ENCODE assay signal across 10 mouse cellular contexts in the genomic region with DNA sequence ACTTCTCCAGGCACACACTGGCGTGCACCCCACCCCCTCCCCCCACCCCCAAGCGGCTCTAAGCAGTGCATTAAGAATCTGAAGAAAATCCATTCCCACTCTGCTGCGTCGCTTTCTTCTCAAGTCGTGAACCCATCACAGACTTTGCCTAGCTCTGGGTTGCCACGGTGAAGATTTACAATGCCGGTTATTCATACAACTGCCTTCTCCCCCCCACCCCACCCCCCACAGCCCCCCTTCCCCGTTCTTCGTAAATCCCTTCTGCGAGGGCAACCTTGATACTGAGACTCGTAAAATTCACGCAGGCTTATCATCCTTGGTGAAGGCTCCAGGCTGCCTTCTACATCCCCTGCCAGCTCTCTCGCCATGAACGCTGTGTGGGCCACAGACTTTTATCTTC.
A peak's percentile ranks its signal among the peaks of the same experiment; 100 is the strongest.
DNase-seq lines count a peak whose midpoint lies in the region; ATAC-seq and TF ChIP-seq lines count a peak whose summit lies in the region.
"Had no signal": no experiment of that assay in that cellular context is flagged by ENCODE, and none has a peak within 500 bp of the region (broad histone marks: within the 10 kb centered on the region; RNA-seq: fewer than 3 reads in every experiment).

No protein-coding gene starts in this region.

- H3K27ac ChIP-seq in kidney, adult 2 months (ENCODE audit: insufficient read depth, low read depth, low read length), result no peak overlapping the region
- peak overlapping the region; percentile 79 for H3K27ac ChIP-seq in forebrain, embryonic 11.5 days (ENCODE audit: low read depth, low read length)
- peak overlapping the region; percentile 68; the same call in 1 of the 2 replicates for H3K27ac ChIP-seq in limb, embryonic 10.5 days
- no peak overlapping the region for H3K27ac ChIP-seq in neural tube, embryonic 15.5 days (replicated peaks)

- no peak for DNase-seq in kidney, adult 2 months
- no peak for DNase-seq in kidney, adult 8-10 months
- peak; percentile 81 for DNase-seq in forebrain, embryonic 11.5 days (ENCODE audit: low spot score)
- DNase-seq in limb, embryonic 10.5 days (ENCODE audit: low spot score), result peak; percentile 34
- DNase-seq in liver, result no peak
- DNase-seq in testis, postnatal 10 days (ENCODE audit: low spot score), result no peak
- DNase-seq in frontal cortex, postnatal 10 days (ENCODE audit: low spot score in 2 of 2), result no peak
- DNase-seq: kidney, adult 11 months; lung, adult 18-20 months had no signal

- 0 out of 2 replicates have a peak overlapping the region, but pooled peaks have one; percentile 14 for H3K4me3 ChIP-seq in kidney, adult 2 months (ENCODE audit: insufficient read depth, low read depth, low read length)
- peak overlapping the region; percentile 5; the same call in 1 of the 2 replicates for H3K4me3 ChIP-seq in forebrain, embryonic 11.5 days (ENCODE audit: low read depth, low read length)
- peak overlapping the region; percentile 38 for H3K4me3 ChIP-seq in limb, embryonic 10.5 days
- no peak overlapping the region for H3K4me3 ChIP-seq in neural tube, embryonic 15.5 days (replicated peaks)

- no peaks in the 10 kb centered on the region for H3K4me1 ChIP-seq in kidney, adult 2 months (ENCODE audit: control insufficient read depth, insufficient read depth, low read length)
- peaks cover 16% of the 10 kb centered on the region for H3K4me1 ChIP-seq in forebrain, embryonic 11.5 days (replicated peaks; ENCODE audit: control insufficient read depth, insufficient read depth, low read length)
- H3K4me1 ChIP-seq in limb, embryonic 10.5 days, result peaks cover 33% of the 10 kb centered on the region
- H3K4me1 ChIP-seq in neural tube, embryonic 15.5 days, result peaks cover 21% of the 10 kb centered on the region

- no peak for TF ChIP-seq POLR2A in kidney, adult 2 months (IDR thresholded peaks at IDR 0.05; ENCODE audit: low read depth, low read length)

- H3K9ac ChIP-seq in forebrain, embryonic 11.5 days (ENCODE audit: low read length), result peak overlapping the region; percentile 56; the same call in 1 of the 2 replicates
- no peak overlapping the region for H3K9ac ChIP-seq in neural tube, embryonic 15.5 days (replicated peaks)

- no peaks in the 10 kb centered on the region for H3K27me3 ChIP-seq in kidney, adult 2 months (replicated peaks; ENCODE audit: control insufficient read depth, insufficient read depth, low read length)
- H3K27me3 ChIP-seq in forebrain, embryonic 11.5 days (ENCODE audit: control insufficient read depth, insufficient read depth, low read length), result no peaks in the 10 kb centered on the region
- H3K27me3 ChIP-seq in limb, embryonic 10.5 days (ENCODE audit: low read depth, poor library complexity, severe bottlenecking), result peaks cover 3% of the 10 kb centered on the region; the same call in 1 of the 2 replicates
- no peaks in the 10 kb centered on the region for H3K27me3 ChIP-seq in neural tube, embryonic 15.5 days (replicated peaks)

- WGBS in kidney, adult 2 months, result 24% methylated on average over 14 of the region's 14 CpGs
- WGBS in forebrain, embryonic 11.5 days, result 10% methylated on average over 14 of the region's 14 CpGs
- WGBS in limb, embryonic 10.5 days, result 13% methylated on average over 14 of the region's 14 CpGs
- WGBS in neural tube, embryonic 15.5 days, result 3% methylated on average over 14 of the region's 14 CpGs

- H3K9me3 ChIP-seq in forebrain, embryonic 11.5 days (ENCODE audit: control insufficient read depth, low read length), result no peaks in the 10 kb centered on the region
- H3K9me3 ChIP-seq in limb, embryonic 10.5 days (replicated peaks), result no peaks in the 10 kb centered on the region
- H3K9me3 ChIP-seq in neural tube, embryonic 15.5 days (replicated peaks), result no peaks in the 10 kb centered on the region

- TF ChIP-seq CTCF in kidney, adult 2 months (conservative IDR thresholded peaks at IDR 0.05; ENCODE audit: insufficient read depth, insufficient read length, low read depth, low read length), result no peak

- peak overlapping the region; percentile 45; the same call in 1 of the 2 replicates for H3K4me2 ChIP-seq in forebrain, embryonic 11.5 days (ENCODE audit: low read depth, low read length, severe bottlenecking)
- peak overlapping the region; percentile 47 for H3K4me2 ChIP-seq in neural tube, embryonic 15.5 days

- peak; percentile 92 for ATAC-seq in forebrain, embryonic 11.5 days (replicated peaks; ENCODE audit: low FRiP score)
- peak; percentile 74 for ATAC-seq in neural tube, embryonic 15.5 days (ENCODE audit: low FRiP score)

- H3K36me3 ChIP-seq in kidney, adult 2 months (ENCODE audit: control insufficient read depth, insufficient read depth, low read length), result no peaks in the 10 kb centered on the region
- no peaks in the 10 kb centered on the region for H3K36me3 ChIP-seq in forebrain, embryonic 11.5 days (ENCODE audit: control insufficient read depth, insufficient read depth, low read length)
- no peaks in the 10 kb centered on the region for H3K36me3 ChIP-seq in limb, embryonic 10.5 days
- no peaks in the 10 kb centered on the region for H3K36me3 ChIP-seq in neural tube, embryonic 15.5 days

Comparison
In these comparisons a context has a peak if more than half of its experiments do, and no peak if none do; other contexts are left out.
1. DNase-seq: peak in forebrain, embryonic 11.5 days (single experiment) and limb, embryonic 10.5 days (single experiment); none in kidney, adult 2 months (single experiment), kidney, adult 8-10 months (0 of 2), liver (single experiment), testis, postnatal 10 days (single experiment) and frontal cortex, postnatal 10 days (0 of 2).
2. H3K27ac ChIP-seq: peak in forebrain, embryonic 11.5 days (single experiment) and limb, embryonic 10.5 days (single experiment); none in kidney, adult 2 months (single experiment) and neural tube, embryonic 15.5 days (single experiment).